Mouse (Mus musculus) myocyte (in vitro differentiated cells): ENCODE measurements around the gene Lipk. TPM values are rescaled to one million over a fixed set of nuclear protein-coding genes. Genes with fewer than 3 reads are reported as not detected.

ENCODE experiments used
- H3K27me3 ChIP-seq: one replicate; pipeline ENCODE4 v1.6.1; 2011; ENCODE audit not compliant: control insufficient read depth, insufficient read depth, insufficient read length
- H3K36me3 ChIP-seq: one replicate; pipeline ENCODE4 v1.6.1; 2011; ENCODE audit not compliant: control insufficient read depth, insufficient read depth
- H3K4me2 ChIP-seq: one replicate; pipeline ENCODE4 v1.6.1; 2011; ENCODE audit warnings: low read depth, control low read depth
- H3K4me3 ChIP-seq: one replicate; pipeline ENCODE4 v1.5.1; 2011; ENCODE audit warnings: mild to moderate bottlenecking, control low read depth, moderate library complexity
- H3K79me2 ChIP-seq: one replicate; pipeline ENCODE4 v1.6.1; 2011; ENCODE audit not compliant: control insufficient read depth, insufficient read depth
- H3ac ChIP-seq: one replicate; pipeline ENCODE4 v1.6.1; 2011; ENCODE audit not compliant: control insufficient read depth, insufficient read length
- CEBPB ChIP-seq: IDR thresholded peaks from 2 replicates; pipeline ENCODE4 v1.6.1; 2011; ENCODE audit warnings: mild to moderate bottlenecking, moderate library complexity; ENCODE audit not compliant: poor library complexity, insufficient read depth, severe bottlenecking
- E2F4 ChIP-seq: IDR thresholded peaks from one replicate; pipeline ENCODE4 v1.6.1; 2011; ENCODE audit warnings: mild to moderate bottlenecking, control low read depth, moderate library complexity; ENCODE audit not compliant: insufficient read depth
- MAX ChIP-seq: IDR thresholded peaks from one replicate; pipeline ENCODE4 v1.6.1; 2011; ENCODE audit warnings: low read depth, mild to moderate bottlenecking, control low read depth
- MYOD1 ChIP-seq, 3 experiments: IDR thresholded peaks; one replicate each; pipeline ENCODE4 v1.6.1; 2011; ENCODE audit warnings: control low read depth in 2 of 3, low read depth in 2 of 3, mild to moderate bottlenecking in 2 of 3, moderate library complexity in 1 of 3; ENCODE audit not compliant: insufficient read length in 2 of 3, control insufficient read depth in 1 of 3
- MYOG ChIP-seq, 3 experiments: IDR thresholded peaks; one replicate each; pipeline ENCODE4 v1.6.1; 2011; ENCODE audit warnings: control low read depth in 2 of 3, low read depth in 2 of 3, mild to moderate bottlenecking in 2 of 3; ENCODE audit not compliant: insufficient read length in 2 of 3, control insufficient read depth in 1 of 3, insufficient read depth in 1 of 3
- POLR2A ChIP-seq: IDR thresholded peaks from one replicate; pipeline ENCODE4 v1.6.1; 2011; ENCODE audit warnings: low read depth, mild to moderate bottlenecking, control low read depth, moderate library complexity; ENCODE audit not compliant: insufficient read length
- POLR2AphosphoS2 ChIP-seq: IDR thresholded peaks from one replicate; pipeline ENCODE4 v1.6.1; 2011; ENCODE audit warnings: low read depth, control low read depth; ENCODE audit not compliant: insufficient read length
- REST ChIP-seq: IDR thresholded peaks from one replicate; pipeline ENCODE4 v1.6.1; 2011; ENCODE audit warnings: mild to moderate bottlenecking, control low read depth, moderate library complexity; ENCODE audit not compliant: insufficient read depth, insufficient read length
- SRF ChIP-seq: IDR thresholded peaks from one replicate; pipeline ENCODE4 v1.6.1; 2011; ENCODE audit warnings: low read depth; ENCODE audit not compliant: control insufficient read depth, insufficient read length
- TCF12 ChIP-seq: IDR thresholded peaks from one replicate; pipeline ENCODE4 v1.6.1; 2011; ENCODE audit warnings: mild to moderate bottlenecking, control low read depth; ENCODE audit not compliant: poor library complexity, insufficient read depth, severe bottlenecking
- TCF3 ChIP-seq: IDR thresholded peaks from one replicate; pipeline ENCODE4 v1.6.1; 2011; ENCODE audit warnings: low read depth, control low read depth; ENCODE audit not compliant: insufficient read length
- USF1 ChIP-seq: IDR thresholded peaks from one replicate; pipeline ENCODE4 v1.6.1; 2011; ENCODE audit warnings: low read depth, mild to moderate bottlenecking, control low read depth, moderate library complexity
- polyA plus RNA-seq: library from polyadenylated mRNA; unstranded; fragments of >200 nt; fragmentation: generic; extraction: Trizol; gene quantifications from one replicate; pipeline ENCODE4 v1.2.1, GENCODE M21; 2012; ENCODE audit warnings: missing spikeins

The Lipk gene
- polyA plus RNA-seq, 1 experiment = not detected

DNA sequence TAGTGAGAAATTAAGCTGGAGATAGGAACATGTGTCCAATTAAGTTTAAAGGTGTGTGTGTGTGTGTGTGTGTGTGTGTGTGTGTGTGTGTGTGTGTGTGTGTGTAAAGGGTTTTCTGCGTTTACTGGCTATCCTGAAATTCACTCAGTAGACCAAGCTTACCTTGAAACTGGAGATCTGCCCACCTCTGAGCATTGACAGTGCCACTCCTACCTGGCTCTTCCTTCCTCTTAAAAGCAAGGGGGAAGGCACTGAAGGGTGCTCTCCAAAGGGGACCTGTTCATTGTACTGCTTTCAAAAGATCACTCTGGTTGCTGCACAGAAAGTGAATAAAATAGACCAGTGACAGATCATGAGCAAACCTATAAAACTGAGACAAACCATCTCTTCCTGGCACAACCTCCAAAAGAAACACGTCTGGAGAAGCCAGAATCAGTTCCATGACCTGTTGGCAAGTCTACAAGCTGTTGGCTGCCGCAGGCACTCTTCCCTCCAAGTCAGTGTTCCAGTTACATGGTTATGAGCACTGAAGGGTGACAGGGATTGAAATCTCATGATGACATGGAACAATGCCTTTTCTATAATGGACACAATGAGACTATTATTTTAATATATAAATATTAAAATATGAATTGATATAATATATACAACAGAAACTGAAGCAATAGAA is 81.1 kb downstream of the Lipk start:
- H3K36me3 ChIP-seq = no peaks in the 10 kb centered on the region
- H3K27me3 ChIP-seq = no peaks in the 10 kb centered on the region

DNA sequence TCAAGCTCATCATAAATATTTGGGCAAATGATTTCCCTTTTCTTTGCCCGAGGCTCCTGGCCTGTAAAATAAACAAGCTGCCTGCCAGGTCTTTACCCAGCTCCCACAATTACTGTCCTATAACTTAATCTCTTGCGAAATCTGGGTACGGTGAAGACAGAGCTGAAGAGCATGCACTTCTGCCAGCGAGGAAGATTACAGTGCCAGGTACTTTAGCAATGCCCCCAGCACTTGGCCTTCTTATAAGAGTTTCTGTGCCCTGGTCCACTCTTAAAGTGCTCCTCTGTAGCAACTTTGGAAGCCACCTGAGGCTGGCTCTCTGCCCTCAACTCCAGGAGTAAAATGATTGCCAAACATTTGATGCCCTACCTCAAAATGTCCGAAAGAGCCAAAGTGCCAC is 87.3 kb downstream of the Lipk start:
- Histone ChIP-seq H3K4me2 (no peak overlapping the region), H3ac (no peak overlapping the region), H3K27me3 (no peaks in the 10 kb centered on the region), H3K36me3 (no peaks in the 10 kb centered on the region), H3K4me3 (no peak overlapping the region), H3K79me2 (no peaks in the 10 kb centered on the region)
- TF ChIP-seq MYOD1 (IDR thresholded peaks at IDR 0.05; ENCODE audit: control insufficient read depth in 1 of 3, insufficient read length in 2 of 3, low read depth in 2 of 3) (no peak), REST (no peak), MAX (no peak), POLR2A (no peak), POLR2AphosphoS2 (no peak), E2F4 (no peak), TCF12 (no peak), SRF (no peak), MYOG (IDR thresholded peaks at IDR 0.05; ENCODE audit: control insufficient read depth in 1 of 3, insufficient read depth in 1 of 3, insufficient read length in 2 of 3, low read depth in 2 of 3) (no peak), USF1 (no peak), TCF3 (no peak), CEBPB (no peak)

More for the DNA sequence above, 81.1 kb downstream of the Lipk start:
- Histone ChIP-seq H3K4me3 (no peak overlapping the region), H3K4me2 (no peak overlapping the region), H3K79me2 (no peaks in the 10 kb centered on the region), H3ac (no peak overlapping the region)
- TF ChIP-seq CEBPB = no peak
- no peak for TF ChIP-seq E2F4
- no peak for TF ChIP-seq MYOG (IDR thresholded peaks at IDR 0.05; ENCODE audit: control insufficient read depth in 1 of 3, insufficient read depth in 1 of 3, insufficient read length in 2 of 3, low read depth in 2 of 3)
- no peak for TF ChIP-seq SRF
- TF ChIP-seq USF1 = no peak
- no peak for TF ChIP-seq MYOD1 (IDR thresholded peaks at IDR 0.05; ENCODE audit: control insufficient read depth in 1 of 3, insufficient read length in 2 of 3, low read depth in 2 of 3)
- TF ChIP-seq TCF12 = no peak
- no peak for TF ChIP-seq TCF3
- TF ChIP-seq REST = no peak
- no peak for TF ChIP-seq POLR2AphosphoS2
- TF ChIP-seq MAX = no peak
- no peak for TF ChIP-seq POLR2A

- H3K27me3 ChIP-seq = no peaks in the 10 kb centered on the region
- H3K4me3 ChIP-seq = no peak overlapping the region
- H3K36me3 ChIP-seq = no peaks in the 10 kb centered on the region
- TF ChIP-seq USF1 = no peak
- TF ChIP-seq E2F4 = no peak
- no peak for TF ChIP-seq TCF3
- TF ChIP-seq MAX = no peak
- TF ChIP-seq MYOG (IDR thresholded peaks at IDR 0.05; ENCODE audit: control insufficient read depth in 1 of 3, insufficient read depth in 1 of 3, insufficient read length in 2 of 3, low read depth in 2 of 3) = no peak
- TF ChIP-seq CEBPB = no peak
- TF ChIP-seq POLR2AphosphoS2 = no peak
- no peak for TF ChIP-seq TCF12
- no peak for TF ChIP-seq REST
- TF ChIP-seq SRF = no peak
- TF ChIP-seq POLR2A = no peak
- TF ChIP-seq MYOD1 (IDR thresholded peaks at IDR 0.05; ENCODE audit: control insufficient read depth in 1 of 3, insufficient read length in 2 of 3, low read depth in 2 of 3) = no peak
- H3K4me2 ChIP-seq = no peak overlapping the region
- no peaks in the 10 kb centered on the region for H3K79me2 ChIP-seq
- no peak overlapping the region for H3ac ChIP-seq
Measured at GRCm38 (mm10) chr19:34096228-34096627, 88.1 kb downstream of the Lipk start.

Other genes starting within 250 kb of the Lipk start
- gene Lipo3, start 246.3 kb upstream of the Lipk start, polyA plus RNA-seq = not detected
- gene Lipo1, start 220.8 kb upstream of the Lipk start, polyA plus RNA-seq = not detected
- not detected for gene Lipf, start 47.1 kb upstream of the Lipk start, polyA plus RNA-seq
- gene Lipn, start 59.1 kb downstream of the Lipk start, polyA plus RNA-seq = not detected
- not detected for gene Lipm, start 92.6 kb downstream of the Lipk start, polyA plus RNA-seq
- 0.06 TPM for gene Ankrd22, start 157.8 kb downstream of the Lipk start, polyA plus RNA-seq
- 26.9 TPM for gene Stambpl1, start 183.9 kb downstream of the Lipk start, polyA plus RNA-seq
- gene Acta2, start 247.3 kb downstream of the Lipk start, polyA plus RNA-seq = 2,495 TPM